Mouse (Mus musculus) frontal cortex, postnatal 36 days (tissue): ENCODE measurements at regions not wholly inside any gene's neighbourhood (a gene's known extent, or its start where the extent isn't known, plus 50 kb on each side); places are given as distances from the start of the nearest gene placed in this dataset.
A peak's percentile ranks its signal among the peaks of the same experiment; 100 is the strongest.

Experiments used
- DNase-seq, 2 experiments: peaks; one replicate each; pipeline ENCODE4 v3.0.0; 2022; ENCODE audit warnings: low spot score in 2 of 2

DNA sequence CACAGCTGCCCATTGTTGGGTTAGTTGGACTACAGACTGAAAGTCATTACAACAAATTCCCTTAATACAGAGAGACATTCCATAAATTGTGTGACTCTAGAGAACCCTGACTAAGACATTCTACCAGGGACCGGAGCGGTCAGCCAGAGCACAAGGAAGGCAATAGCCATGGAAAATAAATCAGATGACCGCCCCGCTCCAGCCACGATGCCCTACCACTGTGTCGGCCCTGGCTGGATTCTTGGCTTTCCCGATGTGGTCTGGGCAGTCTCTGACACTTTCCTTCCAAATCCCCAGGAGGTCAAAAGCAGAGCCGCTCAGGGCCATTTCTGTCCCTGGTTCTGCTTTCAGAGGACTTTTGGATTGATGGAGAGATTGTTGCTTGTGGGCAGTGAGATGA is 57.8 kb downstream of the Lsm3 start:
- no peak for DNase-seq

DNA sequence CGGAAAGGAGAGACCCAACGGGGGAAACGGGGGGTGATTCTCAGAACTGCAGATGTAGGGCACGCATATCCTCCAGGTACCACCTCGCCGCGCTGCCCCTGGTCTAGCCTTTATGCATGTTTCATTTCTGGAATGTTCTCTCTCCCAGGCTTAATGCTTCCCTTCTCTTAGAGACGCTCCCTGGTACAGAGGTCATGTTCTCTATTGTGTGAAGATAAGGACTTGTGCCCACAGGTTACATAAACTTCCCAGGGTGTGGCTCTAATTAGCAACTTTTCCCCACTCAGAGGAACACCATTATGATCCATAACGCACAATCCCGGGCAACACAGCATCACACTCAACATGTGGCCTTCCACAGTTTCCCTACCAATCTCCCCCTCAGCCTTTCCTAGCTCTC is 58.7 kb downstream of the Lsm3 start:
- no peak for DNase-seq

DNA sequence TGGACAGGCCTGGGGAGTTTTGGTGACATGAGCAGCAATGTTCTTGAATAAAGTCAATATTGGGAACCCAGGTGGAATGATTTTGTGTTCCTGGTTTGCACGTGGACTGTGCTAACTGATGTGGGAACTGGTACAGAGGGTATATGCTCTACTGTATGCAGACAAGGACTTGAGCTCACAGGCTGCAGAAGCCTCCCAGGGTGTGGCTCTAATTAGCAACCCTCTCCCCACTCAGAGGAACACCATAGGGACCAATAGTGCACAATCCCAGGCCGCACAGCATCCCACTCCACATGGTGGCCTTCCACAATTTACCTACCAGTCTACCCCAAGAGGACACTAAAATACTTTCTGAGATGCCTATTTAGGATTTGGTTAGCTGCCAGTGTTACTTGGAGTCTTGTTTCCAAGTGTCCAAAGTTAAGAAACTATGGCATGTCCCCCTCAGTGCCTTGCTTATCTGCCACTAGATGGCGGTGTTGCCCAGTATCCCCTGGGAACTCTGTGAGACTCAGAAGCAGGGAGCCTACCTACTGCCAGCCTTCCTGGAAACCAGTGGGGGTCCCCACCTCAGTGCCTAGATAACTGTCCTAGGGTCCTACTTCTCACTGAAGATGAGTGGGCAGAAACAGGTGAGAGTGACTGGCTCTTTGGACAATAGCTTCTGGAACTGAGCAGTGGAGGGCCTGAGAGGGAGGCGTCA is 60.1 kb downstream of the Lsm3 start:
- DNase-seq: peak; percentile 64 to 70

DNA sequence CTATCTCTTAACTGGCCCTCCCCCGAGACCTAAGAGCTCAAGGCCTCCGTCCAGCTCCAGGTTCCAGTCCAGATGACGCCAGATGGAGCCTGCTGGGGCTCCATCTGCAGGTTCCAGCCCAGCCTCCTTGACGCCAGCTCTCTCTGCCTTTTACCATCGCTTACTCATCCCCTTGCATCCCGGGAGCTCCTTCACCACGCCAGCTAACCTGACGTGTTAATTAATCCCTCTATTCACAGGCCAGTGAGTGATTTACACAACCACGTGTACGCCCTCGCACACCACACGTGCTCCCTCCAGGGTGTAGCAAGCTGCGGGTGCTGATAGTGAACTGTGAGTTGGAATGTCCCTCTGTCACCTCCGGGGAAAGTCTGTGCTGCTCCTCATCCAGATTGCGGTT is 61.2 kb downstream of the Lsm3 start:
- peak; percentile 39 to 43 for DNase-seq

DNA sequence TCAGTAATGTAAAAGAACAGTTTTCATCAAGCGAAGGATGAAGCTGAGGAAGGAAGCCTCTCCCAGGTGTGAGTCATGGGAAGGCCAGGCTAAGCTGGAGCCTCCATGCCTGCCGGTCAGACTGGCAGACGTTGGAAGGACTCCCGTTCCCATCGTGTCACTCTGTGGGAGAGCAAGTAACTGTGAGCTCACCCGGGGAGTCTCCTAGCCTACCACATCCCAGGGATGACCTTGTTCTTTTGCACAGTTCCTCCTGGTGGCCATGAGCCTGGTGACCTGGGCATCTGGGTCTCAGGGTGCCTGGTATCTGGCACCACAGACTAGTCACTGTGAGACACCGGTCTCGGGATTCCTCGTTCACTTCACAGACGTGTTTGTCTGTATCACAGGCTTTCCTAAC is 63.9 kb downstream of the Lsm3 start:
- no peak for DNase-seq

DNA sequence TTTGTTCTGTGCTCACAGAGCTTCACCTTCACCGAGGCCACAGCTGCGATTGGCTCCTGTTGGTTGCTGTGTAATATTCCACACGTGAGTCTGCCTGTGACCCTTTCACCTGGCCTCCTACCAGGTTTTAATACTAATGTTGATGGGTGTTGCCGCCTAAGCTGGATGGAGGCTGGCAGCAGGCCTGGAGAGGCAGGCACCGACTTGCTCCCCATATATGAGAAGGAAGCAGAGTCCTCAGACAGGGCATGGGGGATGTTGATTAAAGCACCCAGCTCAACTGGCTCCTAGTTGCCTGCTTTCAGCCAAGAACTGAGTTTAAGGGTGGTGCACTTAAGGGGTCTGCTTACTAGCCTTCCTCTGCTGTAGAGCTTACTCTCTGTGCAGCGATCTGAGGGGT is 64.9 kb downstream of the Lsm3 start:
- DNase-seq: no peak

DNA sequence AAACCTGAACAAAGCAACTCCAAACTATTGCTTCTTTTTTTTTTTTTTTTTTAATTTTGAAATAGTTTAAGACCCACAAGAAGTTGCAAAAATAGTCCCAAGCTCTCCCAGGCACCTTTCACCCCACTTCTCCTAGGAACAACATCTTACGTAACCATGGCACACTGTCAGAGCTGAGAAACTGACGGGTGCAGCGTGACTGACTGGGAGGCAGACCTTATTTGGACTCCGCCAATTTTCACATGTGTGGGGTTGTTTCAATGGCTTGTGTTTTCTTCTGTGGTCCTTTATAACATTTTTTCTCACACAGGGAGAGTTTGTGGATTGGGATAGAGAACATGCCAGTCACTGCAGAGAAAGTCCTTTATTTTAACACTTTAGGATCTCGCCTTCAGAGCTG is 66.6 kb downstream of the Lsm3 start:
- DNase-seq: no peak

DNA sequence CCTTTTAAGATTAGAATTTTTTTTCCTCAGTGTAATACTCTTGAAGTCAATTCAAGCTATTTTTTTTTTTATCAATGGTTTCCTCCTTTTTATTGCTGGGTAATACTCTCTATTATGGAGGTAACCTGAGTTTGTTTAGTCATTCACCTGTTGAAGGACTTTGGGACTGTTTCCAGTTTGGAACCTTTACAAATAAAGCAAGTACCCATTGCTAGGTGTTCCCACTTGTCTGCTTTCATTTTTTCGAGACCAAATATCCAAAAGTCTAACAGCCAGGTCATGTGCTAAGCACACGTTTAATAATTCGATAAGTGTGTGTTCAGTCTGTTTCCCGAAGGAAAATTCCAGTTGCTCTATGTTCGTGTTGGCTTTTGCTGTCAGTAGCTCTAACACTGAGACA is 67.6 kb downstream of the Lsm3 start:
- no peak for DNase-seq

DNA sequence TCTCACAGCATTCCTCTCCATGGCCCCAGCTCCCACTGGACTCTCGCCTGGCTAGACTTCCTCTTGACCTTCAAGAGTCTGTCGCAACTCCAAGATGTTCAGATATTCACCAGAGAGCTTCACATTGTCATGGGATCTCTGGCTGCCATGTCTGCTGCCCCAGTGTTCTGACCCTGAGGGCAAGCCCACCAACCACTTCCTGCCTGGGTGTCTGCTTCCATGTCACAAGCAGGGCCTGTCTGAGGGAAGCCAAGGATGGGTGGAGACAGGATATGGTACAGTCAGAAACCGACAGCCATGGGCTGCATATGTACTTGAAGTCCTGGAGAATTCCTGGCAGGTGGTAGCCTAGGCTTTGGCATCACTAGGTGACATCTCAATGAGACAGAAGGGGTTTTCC is 69.8 kb downstream of the Lsm3 start:
- no peak for DNase-seq

DNA sequence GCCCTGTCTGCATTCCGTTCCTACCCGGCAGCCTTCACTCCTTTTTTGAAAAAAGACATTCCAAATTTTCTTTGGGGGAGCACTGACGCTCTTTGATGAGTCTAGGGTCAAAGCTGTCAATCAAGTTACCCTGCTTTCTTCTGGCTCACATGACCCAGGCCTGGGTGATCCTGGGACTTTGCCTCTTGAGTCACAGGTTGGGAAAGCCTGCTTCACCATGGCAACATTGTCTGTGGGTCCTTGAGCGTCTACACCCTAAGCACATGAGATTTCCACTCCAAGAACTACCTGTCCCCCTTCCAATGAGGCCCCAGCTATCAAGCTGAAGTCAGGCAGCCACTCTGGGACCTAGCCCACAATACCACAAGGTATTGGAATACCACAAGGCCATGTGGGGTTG is 73.5 kb downstream of the Lsm3 start:
- no peak for DNase-seq

DNA sequence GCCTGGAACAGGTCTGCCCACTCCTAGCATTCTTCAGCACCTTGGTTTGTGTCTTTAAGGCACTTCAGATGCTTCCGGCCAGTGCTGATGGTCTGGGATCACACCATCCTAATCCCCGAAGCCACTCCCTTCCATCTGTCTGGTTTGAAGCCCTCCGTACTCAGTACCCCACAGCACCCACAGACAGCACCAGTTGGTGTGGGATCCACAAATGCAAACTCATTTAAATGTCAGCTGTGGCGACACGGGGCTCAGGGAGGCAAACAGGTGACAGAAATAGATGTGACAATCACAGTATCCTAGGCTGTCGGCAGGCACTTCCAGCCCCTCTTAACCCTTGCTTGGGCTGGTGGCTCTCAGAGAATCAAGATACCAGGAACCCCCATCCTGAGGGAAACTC is 74.7 kb downstream of the Lsm3 start:
- no peak for DNase-seq

DNA sequence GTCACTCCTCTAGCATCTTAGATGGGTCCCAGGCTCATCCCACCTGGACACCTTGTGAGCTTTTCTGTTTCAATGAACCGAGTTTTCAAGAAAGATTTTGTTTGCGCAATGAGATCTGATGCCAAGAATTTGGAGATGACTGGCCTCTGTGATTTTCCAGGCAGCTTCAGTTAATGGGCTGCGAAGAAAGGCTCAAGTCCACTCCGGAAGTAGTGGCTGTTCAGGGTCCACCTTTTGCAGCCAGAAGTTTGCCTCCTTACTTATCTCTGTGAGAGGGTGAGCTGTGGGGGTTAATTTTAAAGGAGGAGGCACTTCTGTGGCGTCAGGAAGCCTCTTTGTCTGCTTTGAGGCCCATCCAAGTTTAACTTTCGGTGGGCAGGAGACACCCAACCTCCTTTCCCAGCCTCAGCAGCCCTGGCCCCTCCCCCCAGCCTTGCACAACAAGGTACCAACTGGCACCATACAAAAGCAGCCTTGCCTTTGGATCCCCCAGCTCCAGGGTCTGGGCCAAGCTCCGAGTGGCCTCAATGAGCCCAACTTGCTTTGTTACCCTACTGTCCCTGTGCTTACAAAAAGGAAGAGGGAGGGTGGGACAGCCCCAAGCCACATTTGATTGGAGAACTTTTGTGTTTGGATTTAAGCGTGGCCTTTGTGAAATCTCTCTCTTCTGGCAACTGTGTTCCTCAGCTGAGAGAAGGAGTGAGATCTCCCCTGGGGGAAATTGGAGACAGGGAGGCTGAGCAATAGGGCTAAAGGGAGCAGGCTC is 75.3 kb downstream of the Lsm3 start:
- no peak for DNase-seq

DNA sequence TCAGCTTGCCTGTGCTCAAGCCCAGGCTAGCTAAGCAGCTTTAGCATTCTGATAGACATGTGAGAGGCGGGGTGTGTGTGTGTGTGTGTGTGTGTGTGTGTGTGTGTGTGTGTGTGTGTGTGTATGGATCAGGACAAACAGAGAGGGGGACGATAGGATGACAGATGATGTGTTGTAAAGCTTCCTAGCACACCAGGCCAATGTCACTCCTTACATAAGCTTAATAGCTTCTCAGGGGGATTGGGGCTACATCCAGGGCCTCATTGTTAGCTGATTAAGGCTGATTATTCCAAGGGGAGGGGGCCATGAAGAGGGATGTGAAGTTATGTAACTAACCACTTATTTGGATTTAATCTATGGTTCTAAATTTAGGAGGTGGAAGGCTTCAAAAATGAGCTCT is 76.9 kb downstream of the Lsm3 start:
- no peak for DNase-seq

DNA sequence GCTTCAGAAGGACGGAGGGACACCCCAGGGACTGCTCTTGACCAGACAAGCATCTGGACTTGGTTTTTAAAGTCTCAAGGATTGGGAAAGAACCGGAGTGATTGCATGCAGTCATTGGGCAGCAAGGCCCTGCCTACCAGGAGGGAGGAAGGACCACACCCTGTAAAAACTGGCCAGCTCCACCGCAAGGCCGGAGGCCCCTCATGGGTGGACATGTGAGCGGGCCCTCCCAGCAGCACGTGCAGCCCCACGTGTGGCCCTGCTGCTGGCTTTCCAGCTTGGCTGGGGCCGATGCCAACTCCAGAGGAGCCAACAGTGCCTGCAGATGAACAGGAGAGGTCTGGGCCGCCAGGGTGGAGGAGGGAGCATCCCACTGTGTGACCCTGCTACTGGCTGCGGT is 83.2 kb downstream of the Lsm3 start:
- DNase-seq: peak; percentile 31 to 69

DNA sequence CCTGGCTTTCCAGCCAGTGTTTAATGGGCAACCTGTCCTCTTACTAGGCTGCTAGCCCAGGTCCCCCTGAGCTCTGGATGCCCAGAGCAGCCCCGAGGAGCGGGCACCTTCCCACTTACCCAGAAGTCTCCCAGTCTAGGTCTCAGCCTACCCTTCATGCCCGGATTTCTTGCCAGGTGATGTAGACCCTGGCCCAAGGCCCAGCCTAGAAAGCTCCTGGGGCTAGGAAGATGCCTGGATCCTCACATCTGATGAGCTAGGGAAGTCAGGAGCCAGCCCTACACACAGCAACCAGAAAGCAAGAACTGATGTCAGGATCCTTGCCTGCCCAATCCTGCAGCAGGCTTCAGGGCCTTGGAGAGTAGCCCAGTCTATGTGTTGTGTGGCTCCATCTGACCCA is 83.7 kb upstream of the Slc6a6 start:
- no peak for DNase-seq

DNA sequence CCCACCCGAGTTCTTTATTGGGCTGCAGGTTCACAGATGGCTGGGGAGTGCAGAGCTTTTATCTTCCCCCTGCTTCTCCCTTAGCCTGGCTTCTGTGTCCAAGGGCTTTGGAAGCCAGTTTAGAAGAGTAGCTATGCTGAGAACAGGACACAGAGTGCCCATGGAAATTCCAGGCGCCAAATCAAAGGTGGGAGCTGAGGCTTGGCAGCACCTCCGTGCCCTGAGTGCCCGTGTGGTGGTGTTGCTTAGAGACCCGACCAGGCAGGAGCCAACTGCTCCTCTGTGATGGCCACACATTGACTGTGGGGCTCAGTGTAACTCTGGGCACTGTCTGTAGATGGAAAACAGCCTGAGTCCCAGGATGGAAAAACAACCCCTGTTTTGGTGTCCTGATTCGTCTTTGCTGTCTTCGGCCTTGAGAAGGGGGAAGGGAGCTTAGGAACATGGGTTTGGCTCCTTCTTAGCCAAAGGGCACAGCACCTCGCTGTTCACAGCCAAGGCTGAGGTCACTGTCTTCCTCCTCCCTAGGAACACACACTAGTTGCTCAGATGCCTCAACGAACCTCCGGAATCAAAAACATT is 77.1 kb upstream of the Slc6a6 start:
- DNase-seq: no peak

DNA sequence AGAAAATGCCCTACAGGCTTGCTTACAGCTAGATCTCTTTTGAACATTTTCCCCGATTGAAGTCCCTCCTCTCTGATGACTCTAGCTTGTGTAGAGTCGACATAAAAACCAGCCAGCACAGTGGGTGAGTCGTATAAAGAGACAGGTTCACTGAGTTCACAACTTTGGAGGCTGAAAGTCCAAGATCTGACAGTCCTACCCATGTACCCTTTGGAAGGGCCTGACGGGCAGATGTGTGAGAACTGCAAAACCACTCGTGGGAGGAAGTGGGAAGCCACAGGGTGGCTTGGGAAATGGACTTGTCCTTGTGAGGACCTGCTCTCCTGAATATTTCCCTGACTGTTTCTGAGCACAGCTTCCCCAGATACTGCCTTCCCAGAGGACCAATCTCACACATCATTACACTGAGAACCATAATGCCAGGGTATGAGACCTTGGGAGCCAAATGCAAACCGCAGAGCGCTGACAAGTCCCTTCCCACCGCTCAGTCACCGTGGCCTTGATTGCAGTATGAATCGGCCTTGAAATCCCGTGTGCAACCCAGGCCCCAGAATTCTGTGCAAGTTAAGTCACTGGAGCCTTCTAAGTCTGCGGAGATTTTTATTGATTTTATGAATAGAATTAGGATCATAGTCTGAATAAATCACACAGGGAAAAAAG is 76.1 kb upstream of the Slc6a6 start:
- no peak for DNase-seq

DNA sequence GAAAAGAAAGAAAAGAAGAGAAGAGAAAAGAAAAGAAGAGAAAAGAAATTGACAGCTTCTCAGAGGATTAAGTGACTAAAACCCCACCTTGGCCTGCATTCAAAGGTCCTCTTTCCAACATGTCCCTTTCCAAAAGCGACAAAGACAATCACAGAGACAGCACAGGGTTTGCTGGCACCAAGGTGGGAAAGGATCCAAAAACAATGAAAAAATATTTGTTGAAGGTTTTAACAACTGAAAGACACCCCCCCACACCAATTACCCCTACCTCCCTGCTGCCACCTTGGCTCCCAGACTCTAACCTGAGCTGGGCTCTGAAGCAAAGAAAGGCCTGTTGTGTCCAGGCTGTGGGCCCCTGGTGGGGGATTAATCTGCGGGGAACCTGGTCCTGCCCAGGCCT is 74.2 kb upstream of the Slc6a6 start:
- no peak for DNase-seq

DNA sequence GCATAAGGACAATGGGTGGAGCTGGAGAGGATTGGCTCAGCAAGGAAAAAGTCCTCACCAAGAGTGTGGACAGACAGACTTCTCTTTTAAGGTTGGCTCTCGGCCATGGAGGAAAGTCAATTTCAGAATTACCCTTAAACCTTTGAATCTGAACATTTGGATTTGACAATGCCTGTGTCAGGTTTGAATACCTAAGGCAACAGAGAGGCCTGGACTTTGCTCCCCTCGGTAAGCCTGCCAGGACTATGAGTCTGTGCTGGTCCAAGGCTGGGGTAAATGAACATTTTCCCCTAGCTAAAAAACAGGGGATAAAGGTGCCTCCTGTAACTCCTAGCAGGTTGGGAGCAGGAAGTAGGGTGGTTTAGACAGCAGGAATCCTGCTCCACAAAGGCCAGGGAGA is 68.8 kb upstream of the Slc6a6 start:
- no peak for DNase-seq

DNA sequence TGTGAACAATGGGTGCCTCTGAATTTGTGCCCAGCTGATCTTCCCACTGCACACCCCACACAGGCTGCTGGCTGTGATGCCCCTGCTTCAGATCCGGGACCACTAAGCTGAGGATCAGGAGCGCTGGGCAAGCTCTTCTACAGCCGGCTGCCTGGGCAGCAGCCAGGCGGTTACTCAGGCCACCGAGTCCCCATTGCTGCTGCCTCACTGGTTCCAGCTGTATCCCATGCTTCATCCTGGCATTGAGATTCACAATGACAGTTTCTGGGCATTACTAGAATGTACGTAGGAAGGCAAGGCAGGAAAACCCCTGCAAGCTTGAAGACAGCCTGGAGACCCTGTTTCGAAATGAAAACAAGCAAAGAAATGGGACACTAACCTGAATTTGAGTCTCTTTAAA is 67.3 kb upstream of the Slc6a6 start:
- peak; percentile 3 to 40 for DNase-seq

DNA sequence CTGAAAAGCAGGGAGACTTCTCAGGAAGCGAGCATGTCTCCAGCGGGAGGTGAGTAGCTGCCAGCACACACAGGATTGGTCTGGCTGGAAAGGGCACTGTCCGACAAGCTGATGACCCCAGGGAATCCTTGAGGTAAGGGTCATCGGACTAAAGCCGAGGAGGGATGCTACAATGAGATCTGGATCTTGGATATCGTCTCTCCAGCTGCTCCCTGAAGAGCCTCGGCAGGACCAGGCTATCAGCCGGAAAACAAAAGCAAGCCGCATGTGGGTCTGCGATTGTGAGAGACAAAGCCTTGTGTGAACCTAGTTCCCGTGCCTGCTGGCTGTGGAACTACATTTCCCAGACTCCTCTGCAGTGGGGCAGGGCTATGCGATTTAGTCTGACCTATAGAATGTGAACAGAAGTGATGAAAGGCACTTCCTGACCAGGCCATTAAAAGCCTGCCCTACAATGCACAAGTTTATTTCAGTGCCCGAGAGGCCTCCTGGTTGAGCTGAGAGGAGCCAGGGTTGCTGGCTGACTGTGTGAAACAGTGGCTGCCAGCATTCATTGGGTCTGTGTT is 66.7 kb upstream of the Slc6a6 start:
- peak; percentile 54 to 71 for DNase-seq

DNA sequence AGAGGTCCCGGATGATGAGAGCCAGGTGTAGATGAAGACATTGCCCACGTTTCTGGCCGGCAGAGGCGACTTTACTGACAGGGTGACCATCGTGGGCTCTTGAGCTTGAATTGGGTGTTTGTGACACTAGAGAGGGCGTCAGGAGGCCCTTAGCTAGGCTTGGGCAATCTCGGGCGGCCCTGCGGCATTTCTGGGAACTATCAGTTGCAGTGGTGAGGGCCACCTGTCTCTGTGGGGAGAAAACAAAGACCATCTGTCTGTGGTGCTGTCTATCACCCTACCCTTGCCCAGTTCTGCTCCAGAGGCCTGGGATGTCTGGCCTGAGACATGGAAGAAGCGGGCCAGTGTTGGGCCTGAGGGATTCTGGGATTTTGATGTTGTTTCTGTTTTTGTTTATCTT is 66.2 kb upstream of the Slc6a6 start:
- DNase-seq: no peak
